Mouse (Mus musculus): ENCODE measurements around the gene Slc25a18.
"Not testable (repeated sequence)": the region's sequence is repeated elsewhere in the genome, so short reads cannot be mapped to it uniquely, and the experiment has no call there.

The Slc25a18 gene

GRCm38 (mm10) chr6:120798905-120799304 is 25.5 kb downstream of the Slc25a18 start:
- no peak for DNase-seq

- no peak for DNase-seq
Measured at GRCm38 (mm10) chr6:120799581-120800041, 26.2 kb downstream of the Slc25a18 start.

GRCm38 (mm10) chr6:120806999-120807737 is 33.8 kb downstream of the Slc25a18 start:
- no peak for DNase-seq

GRCm38 (mm10) chr6:120807738-120808081 is 34.3 kb downstream of the Slc25a18 start:
- no peak for DNase-seq

GRCm38 (mm10) chr6:120811999-120812398 is 38.6 kb downstream of the Slc25a18 start:
- not testable (repeated sequence) for DNase-seq

GRCm38 (mm10) chr6:120819294-120819693 is 45.9 kb downstream of the Slc25a18 start:
- no peak for DNase-seq

- DNase-seq = no peak
Measured at GRCm38 (mm10) chr6:120820144-120820543, 46.8 kb downstream of the Slc25a18 start.

GRCm38 (mm10) chr6:120820941-120821340 is 47.6 kb downstream of the Slc25a18 start:
- no peak for DNase-seq

GRCm38 (mm10) chr6:120821715-120822114 is 48.3 kb downstream of the Slc25a18 start:
- no peak for DNase-seq

GRCm38 (mm10) chr6:120822307-120822928 is 49.0 kb downstream of the Slc25a18 start, which contains the start of gene Atp6v1e1:
Gene Atp6v1e1, minus strand, starts transcription at chr6:120822793.
- DNase-seq = peak; percentile 91

- peak; percentile 35 to 36 for DNase-seq
Measured at GRCm38 (mm10) chr6:120822937-120823614, 49.7 kb downstream of the Slc25a18 start.

- DNase-seq = no peak
Measured at GRCm38 (mm10) chr6:120830056-120830455, 56.7 kb downstream of the Slc25a18 start.

- no peak for DNase-seq
Measured at GRCm38 (mm10) chr6:120830866-120831608, 57.7 kb downstream of the Slc25a18 start.

GRCm38 (mm10) chr6:120832097-120832496 is 58.7 kb downstream of the Slc25a18 start:
- no peak for DNase-seq

- no peak for DNase-seq
Measured at GRCm38 (mm10) chr6:120834766-120835321, 61.5 kb downstream of the Slc25a18 start.

- peak; percentile 94 to 95 for DNase-seq
Measured at GRCm38 (mm10) chr6:120835474-120836374, 62.3 kb downstream of the Slc25a18 start, which contains the start of gene Bcl2l13. Gene Bcl2l13, plus strand, starts transcription at chr6:120836212.

GRCm38 (mm10) chr6:120836389-120837151 is 63.2 kb downstream of the Slc25a18 start:
- no peak for DNase-seq

GRCm38 (mm10) chr6:120837152-120837530 is 63.8 kb downstream of the Slc25a18 start:
- DNase-seq = no peak

- no peak for DNase-seq
Measured at GRCm38 (mm10) chr6:120840258-120840657, 66.9 kb downstream of the Slc25a18 start.

- DNase-seq = no peak
Measured at GRCm38 (mm10) chr6:120841754-120842153, 68.4 kb downstream of the Slc25a18 start.

Data from cerebellum, postnatal 36 days (tissue).